Mouse (Mus musculus): ENCODE data around the gene Nup50.

DNA sequence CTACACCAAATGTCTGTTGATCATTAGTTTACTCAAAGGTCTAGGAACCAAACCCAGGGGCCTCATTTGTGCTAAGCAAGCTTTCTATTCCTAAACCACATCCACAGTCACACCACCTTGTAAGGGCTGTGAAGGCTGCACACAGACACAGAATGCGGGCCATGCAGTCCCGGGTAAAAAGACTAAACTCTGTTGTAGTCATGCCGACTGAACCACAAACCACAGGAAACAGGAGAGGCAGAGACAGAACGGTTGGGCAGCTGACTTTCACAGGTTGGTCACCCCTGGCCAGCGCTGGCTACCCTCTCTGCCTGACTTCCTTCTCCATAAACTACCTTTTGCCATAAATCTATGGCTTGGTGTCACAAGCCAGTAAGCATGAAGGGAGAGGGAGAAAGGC lies 41.6 kb downstream of the Nup50 start:
- TF ChIP-seq CTCF (IDR thresholded peaks at IDR 0.05; ENCODE audit: insufficient read depth, low read length) (no peak), POLR2A (IDR thresholded peaks at IDR 0.05; ENCODE audit: borderline replicate concordance, extremely low read depth, low read depth, low read length) (no peak)

Data from lung, adult 2 months (tissue).